Mouse (Mus musculus): ENCODE data around the gene Colgalt2. TPM values are rescaled to one million over a fixed set of nuclear protein-coding genes. Genes with fewer than 3 reads are reported as not detected.

The Colgalt2 gene
- polyA plus RNA-seq, 1 experiment from 2014 or later: 1.7 TPM

DNA sequence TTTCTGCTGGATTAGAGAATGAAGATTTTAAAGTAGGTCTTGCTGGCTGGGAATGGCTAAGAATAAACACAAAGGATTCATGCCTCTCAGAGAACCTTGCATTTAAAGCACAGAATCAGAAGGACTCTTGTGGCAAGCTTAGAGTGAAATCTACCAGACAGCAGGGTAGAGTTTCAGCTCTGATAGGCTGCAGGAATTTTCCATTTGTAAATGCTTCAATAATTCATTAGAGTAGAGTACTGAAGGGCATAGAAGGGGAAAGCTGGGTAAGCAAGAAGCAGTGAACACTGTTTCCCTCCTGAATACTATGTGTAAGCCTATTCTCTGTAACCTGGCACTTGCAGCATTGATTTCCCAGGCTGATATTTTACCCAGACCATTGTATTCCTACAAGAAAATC lies 10.4 kb upstream of the Colgalt2 start:
- H3K9me3 ChIP-seq (ENCODE audit: control insufficient read depth, low read length): no peaks in the 10 kb centered on the region
- no peak overlapping the region for H3K4me3 ChIP-seq (ENCODE audit: low read depth, low read length)
- no peak overlapping the region for H3K9ac ChIP-seq (ENCODE audit: low read length)
- no peak for DNase-seq (ENCODE audit: low spot score)
- H3K4me1 ChIP-seq (replicated peaks; ENCODE audit: control insufficient read depth, insufficient read depth, low read length): no peaks in the 10 kb centered on the region
- no peak overlapping the region for H3K27ac ChIP-seq (ENCODE audit: low read depth)
- H3K36me3 ChIP-seq (ENCODE audit: control insufficient read depth, insufficient read depth, low read length): no peaks in the 10 kb centered on the region
- no peak overlapping the region for H3K4me2 ChIP-seq (ENCODE audit: low read length)
- ATAC-seq (replicated peaks; ENCODE audit: low FRiP score, low TSS enrichment, low read depth): no peak
- H3K27me3 ChIP-seq (replicated peaks; ENCODE audit: control insufficient read depth, insufficient read depth, low read length): no peaks in the 10 kb centered on the region

DNA sequence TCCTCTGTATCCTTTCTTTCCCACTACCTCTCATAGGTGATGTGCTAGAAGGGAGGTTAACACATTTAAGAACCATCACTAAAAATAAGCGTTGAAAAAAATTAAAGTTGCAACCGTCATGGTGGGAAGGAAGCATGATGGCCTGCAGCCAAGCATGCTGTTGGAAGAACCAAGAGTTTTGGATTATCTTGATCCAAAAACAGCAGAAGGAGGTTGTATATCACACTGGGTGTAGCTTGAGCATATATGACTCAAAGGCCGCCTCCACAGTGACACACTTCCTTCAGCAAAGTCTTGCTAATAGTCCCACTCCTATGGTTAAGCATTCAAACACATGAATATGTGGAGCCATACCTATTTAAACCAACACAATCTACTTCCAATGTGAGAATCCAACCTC lies 5.5 kb upstream of the Colgalt2 start:
- WGBS: 91% methylated on average over 3 of the region's 3 CpGs
- Histone ChIP-seq H3K9ac (ENCODE audit: low read length) (no peak overlapping the region), H3K27me3 (replicated peaks; ENCODE audit: control insufficient read depth, insufficient read depth, low read length) (0 out of 2 replicates have a peak, but pooled peaks cover 6% of the 10 kb centered on the region), H3K4me3 (ENCODE audit: low read depth, low read length) (no peak overlapping the region), H3K36me3 (ENCODE audit: control insufficient read depth, insufficient read depth, low read length) (no peaks in the 10 kb centered on the region), H3K27ac (ENCODE audit: low read depth) (no peak overlapping the region), H3K9me3 (ENCODE audit: control insufficient read depth, low read length) (no peaks in the 10 kb centered on the region), H3K4me2 (ENCODE audit: low read length) (no peak overlapping the region), H3K4me1 (replicated peaks; ENCODE audit: control insufficient read depth, insufficient read depth, low read length) (no peaks in the 10 kb centered on the region)
- ATAC-seq (replicated peaks; ENCODE audit: low FRiP score, low TSS enrichment, low read depth) (no peak), DNase-seq (ENCODE audit: low spot score) (no peak)

DNA sequence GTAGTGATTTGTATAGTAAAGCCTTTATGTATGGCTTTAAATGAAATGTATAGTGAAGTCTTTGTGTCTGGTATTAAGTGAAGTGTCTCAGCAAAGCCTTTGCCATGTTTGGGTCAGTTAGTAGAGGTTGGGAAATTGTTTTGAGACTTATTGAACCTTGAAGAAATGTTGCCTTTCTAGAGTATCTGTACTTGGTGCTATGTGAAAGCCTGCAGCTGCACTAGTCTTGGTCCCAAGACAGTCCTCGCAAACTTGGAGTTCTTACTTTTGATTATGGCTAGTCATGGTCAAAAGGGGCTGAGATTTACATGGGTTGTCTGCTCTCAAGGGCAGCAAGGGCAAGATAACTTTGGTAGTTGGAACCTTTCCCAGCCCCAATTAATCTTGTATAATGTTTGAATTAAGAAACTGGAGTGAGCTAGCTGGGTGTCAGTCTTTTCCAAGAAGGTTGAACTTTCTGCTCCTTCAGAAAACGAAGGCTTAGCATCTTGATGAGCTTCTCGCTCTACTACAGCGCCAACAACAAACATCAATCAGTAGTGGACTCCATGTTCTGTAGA lies 4.6 kb upstream of the Colgalt2 start:
- ATAC-seq (replicated peaks; ENCODE audit: low FRiP score, low TSS enrichment, low read depth): no peak
- H3K36me3 ChIP-seq (ENCODE audit: control insufficient read depth, insufficient read depth, low read length): no peaks in the 10 kb centered on the region
- H3K27ac ChIP-seq (ENCODE audit: low read depth): no peak overlapping the region
- WGBS: 88% methylated on average over 4 of the region's 4 CpGs
- H3K9me3 ChIP-seq (ENCODE audit: control insufficient read depth, low read length): no peaks in the 10 kb centered on the region
- H3K9ac ChIP-seq (ENCODE audit: low read length): no peak overlapping the region
- H3K4me2 ChIP-seq (ENCODE audit: low read length): no peak overlapping the region
- H3K4me3 ChIP-seq (ENCODE audit: low read depth, low read length): no peak overlapping the region
- no peak for DNase-seq (ENCODE audit: low spot score)
- 0 out of 2 replicates have a peak, but pooled peaks cover 6% of the 10 kb centered on the region for H3K27me3 ChIP-seq (replicated peaks; ENCODE audit: control insufficient read depth, insufficient read depth, low read length)
- no peaks in the 10 kb centered on the region for H3K4me1 ChIP-seq (replicated peaks; ENCODE audit: control insufficient read depth, insufficient read depth, low read length)

DNA sequence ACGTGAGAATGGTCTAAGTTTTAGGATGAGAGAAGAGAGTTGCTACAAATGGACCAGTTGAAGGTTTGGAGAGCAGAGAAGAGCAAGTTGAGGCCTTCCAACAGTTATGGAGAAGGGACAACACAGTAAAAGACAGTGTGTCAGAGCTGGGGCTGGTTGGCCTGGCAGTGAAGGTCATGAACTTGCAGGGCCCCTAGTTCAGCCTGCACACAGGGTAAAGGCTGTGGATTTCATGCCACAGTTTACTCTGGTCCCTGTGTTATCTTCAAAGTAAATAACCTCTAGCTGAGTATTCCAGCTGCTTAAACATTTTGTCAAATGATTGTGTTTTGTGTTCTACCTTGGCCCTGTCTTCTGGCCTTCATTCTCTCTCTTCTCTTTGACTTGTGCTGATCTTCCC lies 922 bp upstream of the Colgalt2 start:
- Histone ChIP-seq H3K4me3 (ENCODE audit: low read depth, low read length) (no peak overlapping the region), H3K9ac (ENCODE audit: low read length) (no peak overlapping the region), H3K4me2 (ENCODE audit: low read length) (no peak overlapping the region), H3K27me3 (replicated peaks; ENCODE audit: control insufficient read depth, insufficient read depth, low read length) (peaks cover 24% of the 10 kb centered on the region), H3K36me3 (ENCODE audit: control insufficient read depth, insufficient read depth, low read length) (no peaks in the 10 kb centered on the region), H3K27ac (ENCODE audit: low read depth) (no peak overlapping the region), H3K4me1 (replicated peaks; ENCODE audit: control insufficient read depth, insufficient read depth, low read length) (peaks cover 7% of the 10 kb centered on the region; the same call in 1 of the 2 replicates), H3K9me3 (ENCODE audit: control insufficient read depth, low read length) (no peaks in the 10 kb centered on the region)
- DNase-seq (ENCODE audit: low spot score): no peak
- 49% methylated on average over 1 of the region's 1 CpGs for WGBS
- no peak for ATAC-seq (replicated peaks; ENCODE audit: low FRiP score, low TSS enrichment, low read depth)

DNA sequence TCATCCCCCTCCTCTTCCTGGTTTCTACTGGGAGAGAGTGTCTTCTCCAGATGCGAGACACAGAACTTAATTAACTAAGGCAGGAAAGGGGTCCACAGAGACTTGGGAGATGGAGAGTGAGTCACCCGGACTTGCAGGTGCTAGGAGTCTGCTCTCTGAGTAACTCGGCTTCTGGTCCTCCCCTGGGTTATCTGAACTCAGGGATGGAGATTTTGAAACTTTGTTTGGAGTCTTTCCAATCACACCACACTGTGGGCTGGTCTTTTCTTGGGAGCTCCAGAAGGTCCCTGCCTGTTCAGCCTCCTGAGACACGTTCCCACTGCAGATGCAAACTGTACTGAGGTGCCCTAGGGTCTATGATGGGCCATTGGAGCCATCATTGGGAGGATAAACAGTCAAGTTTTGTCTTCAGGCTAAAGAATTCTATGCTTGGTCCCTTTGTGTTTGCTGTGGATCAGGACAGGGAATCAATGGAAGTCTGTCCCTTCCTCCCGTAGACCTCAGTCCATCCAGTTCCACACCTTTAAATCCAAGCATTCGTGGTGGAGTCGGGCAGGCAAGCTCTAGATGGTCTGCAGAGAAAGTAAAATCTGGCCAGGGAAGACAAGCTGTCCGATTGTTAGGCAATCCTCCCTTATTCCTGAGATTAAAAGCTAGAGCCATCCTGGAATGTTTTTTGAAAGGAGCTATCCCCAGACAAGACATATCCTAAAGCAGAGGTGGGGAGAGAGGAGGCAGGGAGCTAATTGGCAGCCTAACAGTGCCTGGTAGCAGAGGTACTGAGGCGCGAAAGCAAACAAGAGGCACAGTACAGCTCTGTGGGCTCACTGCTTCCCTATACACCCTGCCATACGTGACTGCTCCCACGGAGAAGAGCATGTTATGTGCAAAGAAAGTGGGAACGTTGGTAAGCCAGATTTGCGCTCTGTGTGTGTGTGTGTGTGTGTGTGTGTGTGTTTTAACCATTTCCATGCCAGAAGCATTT lies 1.2 kb downstream of the Colgalt2 start:
- no peaks in the 10 kb centered on the region for H3K9me3 ChIP-seq (ENCODE audit: control insufficient read depth, low read length)
- H3K36me3 ChIP-seq (ENCODE audit: control insufficient read depth, insufficient read depth, low read length): no peaks in the 10 kb centered on the region
- peak overlapping the region; percentile 65 for H3K4me3 ChIP-seq (ENCODE audit: low read depth, low read length)
- peaks cover 7% of the 10 kb centered on the region; the same call in 1 of the 2 replicates for H3K4me1 ChIP-seq (replicated peaks; ENCODE audit: control insufficient read depth, insufficient read depth, low read length)
- WGBS: 27% methylated on average over 14 of the region's 14 CpGs
- H3K27ac ChIP-seq (ENCODE audit: low read depth): no peak overlapping the region
- H3K4me2 ChIP-seq (ENCODE audit: low read length): peak overlapping the region; percentile 95
- DNase-seq (ENCODE audit: low spot score): peak; percentile 63
- H3K27me3 ChIP-seq (replicated peaks; ENCODE audit: control insufficient read depth, insufficient read depth, low read length): peaks cover 24% of the 10 kb centered on the region
- ATAC-seq (replicated peaks; ENCODE audit: low FRiP score, low TSS enrichment, low read depth): no peak
- peak overlapping the region; percentile 62 for H3K9ac ChIP-seq (ENCODE audit: low read length)

DNA sequence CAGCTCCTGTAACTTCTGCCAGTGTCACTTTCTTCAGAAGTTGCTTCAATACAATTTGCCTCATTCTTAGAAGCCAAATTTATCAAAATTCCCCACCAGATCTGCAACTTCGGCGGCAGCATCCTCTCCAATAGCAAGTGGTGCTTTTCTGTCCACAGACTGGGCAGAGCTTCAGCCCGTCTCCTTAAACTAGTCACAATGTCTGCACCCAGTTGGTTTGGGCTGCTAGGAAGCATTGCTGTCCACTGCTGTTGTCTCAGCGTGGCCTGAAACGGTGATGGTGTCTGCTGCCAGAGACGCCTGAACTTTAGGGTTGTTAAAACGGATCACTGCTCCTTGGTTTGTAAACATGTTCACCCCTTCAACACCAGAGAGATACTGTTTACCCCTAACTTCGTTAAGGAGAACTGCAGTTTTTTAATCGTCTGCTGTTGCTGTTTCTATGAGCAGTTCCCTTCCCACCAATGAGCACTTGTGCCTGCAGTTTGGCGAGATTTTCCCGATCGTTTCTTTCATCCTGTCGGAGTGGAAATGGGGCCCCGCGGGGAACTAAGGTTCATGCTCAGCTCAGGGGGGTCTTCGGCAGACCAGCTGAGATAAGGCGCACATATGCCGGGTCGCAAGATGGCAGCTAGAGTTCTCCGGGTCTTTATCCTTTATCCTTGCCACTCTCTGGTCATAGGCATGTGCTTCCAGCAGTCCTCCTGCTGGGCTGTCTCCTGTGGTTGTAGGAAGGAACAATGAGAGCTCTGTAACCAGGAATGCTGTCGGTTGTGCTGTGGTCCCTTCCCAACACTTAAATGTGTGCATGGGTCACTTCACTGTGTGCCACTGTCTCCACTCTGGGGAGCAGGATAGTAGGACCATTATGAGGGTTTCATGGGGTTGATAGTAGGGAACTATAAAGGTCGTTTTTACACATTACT lies 7.7 kb downstream of the Colgalt2 start:
- Histone ChIP-seq H3K36me3 (ENCODE audit: control insufficient read depth, insufficient read depth, low read length) (no peaks in the 10 kb centered on the region), H3K4me3 (ENCODE audit: low read depth, low read length) (no peak overlapping the region), H3K9me3 (ENCODE audit: control insufficient read depth, low read length) (no peaks in the 10 kb centered on the region), H3K4me2 (ENCODE audit: low read length) (peak overlapping the region; percentile 20; the same call in 1 of the 2 replicates), H3K4me1 (replicated peaks; ENCODE audit: control insufficient read depth, insufficient read depth, low read length) (no peaks in the 10 kb centered on the region), H3K27ac (ENCODE audit: low read depth) (no peak overlapping the region), H3K27me3 (replicated peaks; ENCODE audit: control insufficient read depth, insufficient read depth, low read length) (0 out of 2 replicates have a peak, but pooled peaks cover 3% of the 10 kb centered on the region), H3K9ac (ENCODE audit: low read length) (no peak overlapping the region)
- DNase-seq (ENCODE audit: low spot score) (peak; percentile 52), ATAC-seq (replicated peaks; ENCODE audit: low FRiP score, low TSS enrichment, low read depth) (no peak)
- 39% methylated on average over 22 of the region's 22 CpGs for WGBS

DNA sequence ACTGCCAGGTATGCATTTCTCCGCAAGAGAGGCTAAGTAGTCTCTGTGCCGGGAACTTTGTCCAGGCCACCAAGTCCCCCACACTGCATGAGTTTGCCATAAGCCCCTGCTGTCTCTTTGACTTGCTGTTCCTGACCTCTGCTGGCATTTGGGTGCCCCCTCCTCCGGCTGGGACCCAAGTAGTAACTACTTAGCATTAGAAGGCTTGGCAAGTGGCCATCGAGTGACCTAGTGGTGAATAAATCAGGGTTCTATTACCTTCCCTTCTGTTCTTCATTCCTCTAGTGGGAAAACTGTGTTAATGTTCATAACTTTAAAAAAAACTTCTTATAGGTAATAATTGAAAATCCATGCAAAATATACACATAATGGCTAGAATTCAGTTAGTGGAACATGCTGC lies 9.7 kb downstream of the Colgalt2 start:
- Histone ChIP-seq H3K4me1 (replicated peaks; ENCODE audit: control insufficient read depth, insufficient read depth, low read length) (no peaks in the 10 kb centered on the region), H3K9me3 (ENCODE audit: control insufficient read depth, low read length) (no peaks in the 10 kb centered on the region), H3K9ac (ENCODE audit: low read length) (no peak overlapping the region), H3K4me2 (ENCODE audit: low read length) (no peak overlapping the region), H3K27me3 (replicated peaks; ENCODE audit: control insufficient read depth, insufficient read depth, low read length) (0 out of 2 replicates have a peak, but pooled peaks cover 3% of the 10 kb centered on the region), H3K36me3 (ENCODE audit: control insufficient read depth, insufficient read depth, low read length) (no peaks in the 10 kb centered on the region), H3K4me3 (ENCODE audit: low read depth, low read length) (no peak overlapping the region), H3K27ac (ENCODE audit: low read depth) (no peak overlapping the region)
- 81% methylated on average over 4 of the region's 4 CpGs for WGBS
- no peak for ATAC-seq (replicated peaks; ENCODE audit: low FRiP score, low TSS enrichment, low read depth)
- no peak for DNase-seq (ENCODE audit: low spot score)

DNA sequence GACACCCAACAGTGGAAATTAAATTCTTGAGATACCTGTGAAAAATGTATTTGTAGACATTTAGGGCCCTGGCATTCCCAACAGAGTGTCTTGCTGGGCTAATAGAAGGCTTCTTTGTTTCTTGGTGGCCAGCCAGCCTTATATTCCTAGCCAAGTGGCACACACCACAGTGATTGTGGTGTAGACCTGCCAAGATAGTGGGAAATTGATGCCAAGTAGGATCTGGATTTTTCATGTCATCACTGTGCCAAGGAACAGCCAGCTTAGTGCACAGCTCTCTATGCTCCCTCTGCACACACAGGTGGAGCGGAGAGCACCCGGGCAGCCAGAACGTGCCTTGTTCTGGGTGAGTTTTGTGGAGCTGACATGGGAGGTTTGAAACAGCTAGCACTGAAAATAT lies 11.0 kb downstream of the Colgalt2 start:
- Histone ChIP-seq H3K4me3 (ENCODE audit: low read depth, low read length) (no peak overlapping the region), H3K36me3 (ENCODE audit: control insufficient read depth, insufficient read depth, low read length) (no peaks in the 10 kb centered on the region), H3K27ac (ENCODE audit: low read depth) (no peak overlapping the region), H3K9ac (ENCODE audit: low read length) (no peak overlapping the region), H3K4me2 (ENCODE audit: low read length) (no peak overlapping the region), H3K27me3 (replicated peaks; ENCODE audit: control insufficient read depth, insufficient read depth, low read length) (0 out of 2 replicates have a peak, but pooled peaks cover 3% of the 10 kb centered on the region), H3K4me1 (replicated peaks; ENCODE audit: control insufficient read depth, insufficient read depth, low read length) (peaks cover 6% of the 10 kb centered on the region; the same call in 1 of the 2 replicates), H3K9me3 (ENCODE audit: control insufficient read depth, low read length) (no peaks in the 10 kb centered on the region)
- WGBS: 91% methylated on average over 3 of the region's 3 CpGs
- DNase-seq (ENCODE audit: low spot score): no peak
- no peak for ATAC-seq (replicated peaks; ENCODE audit: low FRiP score, low TSS enrichment, low read depth)
